Mouse (Mus musculus) liver, postnatal 0 days (tissue): ENCODE results near the gene Zfp131.
"Not testable (repeated sequence)": the region's sequence is repeated elsewhere in the genome, so short reads cannot be mapped to it uniquely, and the experiment has no call there.

Source experiments
- CTCF ChIP-seq: sonication (generic); IDR thresholded peaks from 2 replicates; pipeline ENCODE4 v1.5.1; 2016; ENCODE audit warnings: antibody characterized with exemption, low read depth
- EP300 ChIP-seq: IDR thresholded peaks from 2 replicates; pipeline ENCODE4 v1.6.1; 2016; ENCODE audit warnings: antibody characterized with exemption, low read depth, mild to moderate bottlenecking

GRCm38 (mm10) chr13:119837719-119838337 lies 47.1 kb upstream of the Zfp131 start:
- TF ChIP-seq CTCF = peak; percentile 41
- not testable (repeated sequence) for TF ChIP-seq EP300
